ENCODE assay signal across 8 mouse cellular contexts in genomic region chr7:68579666-68580065, GRCm38 (mm10).
DNase-seq lines count a peak whose midpoint lies in the region; ATAC-seq and TF ChIP-seq lines count a peak whose summit lies in the region.

No protein-coding gene starts in this region.

- 5% methylated on average over 10 of the region's 10 CpGs for WGBS in lung, embryonic 14.5 days
- WGBS in thymus, adult 2 months, result 8% methylated on average over 10 of the region's 10 CpGs

- peak overlapping the region; percentile 59 for H3K4me2 ChIP-seq in lung, embryonic 14.5 days

- peaks cover 31% of the 10 kb centered on the region for H3K9me3 ChIP-seq in G1E (replicated peaks)
- H3K9me3 ChIP-seq in lung, embryonic 14.5 days (ENCODE audit: low read depth, low read length), result no peaks in the 10 kb centered on the region

- no peaks in the 10 kb centered on the region for H3K36me3 ChIP-seq in G1E (replicated peaks)
- no peaks in the 10 kb centered on the region for H3K36me3 ChIP-seq in lung, embryonic 14.5 days (ENCODE audit: insufficient read depth)
- H3K36me3 ChIP-seq in thymus, adult 2 months (ENCODE audit: control insufficient read depth, insufficient read depth, low read length), result no peaks in the 10 kb centered on the region

- H3K4me1 ChIP-seq in G1E (ENCODE audit: insufficient read depth, low read depth, low read length), result no peaks in the 10 kb centered on the region
- H3K4me1 ChIP-seq in lung, embryonic 14.5 days (ENCODE audit: insufficient read depth), result no peaks in the 10 kb centered on the region
- H3K4me1 ChIP-seq in thymus, adult 2 months (replicated peaks; ENCODE audit: control insufficient read depth, insufficient read depth, low read length), result no peaks in the 10 kb centered on the region

- no peak overlapping the region for H3K9ac ChIP-seq in lung, embryonic 14.5 days

- peak; percentile 80 for TF ChIP-seq CTCF in G1E (IDR thresholded peaks at IDR 0.05; ENCODE audit: low read depth, low read length)
- TF ChIP-seq CTCF in lung, embryonic 14.5 days (IDR thresholded peaks at IDR 0.05; ENCODE audit: low read depth), result peak; percentile 96
- TF ChIP-seq CTCF in thymus, adult 2 months (IDR thresholded peaks at IDR 0.05; ENCODE audit: borderline replicate concordance, control insufficient read depth, extremely low read depth, insufficient read depth, low read length, poor library complexity), result peak; percentile 74; the same call in 1 of the 2 replicates

- ATAC-seq in G1E (ENCODE audit: extremely low read depth, insufficient number of reproducible peaks, low FRiP score, poor library complexity, severe bottlenecking), result peak; percentile 54
- peak; percentile 58 to 87; a peak in 3 of 4 replicates for ATAC-seq in hematopoietic stem cell, adult 5-6 weeks (replicated peaks in 1 of 2; ENCODE audit: insufficient read depth in 1 of 2, low FRiP score in 2 of 2, low TSS enrichment in 1 of 2, low read depth in 1 of 2, poor library complexity in 2 of 2, severe bottlenecking in 2 of 2)
- peak; percentile 75 for ATAC-seq in lung, embryonic 14.5 days (ENCODE audit: insufficient read depth)

- no peak overlapping the region for H3K27ac ChIP-seq in lung, embryonic 14.5 days (ENCODE audit: low read depth)
- no peak overlapping the region for H3K27ac ChIP-seq in thymus, adult 2 months (ENCODE audit: control insufficient read depth, insufficient read depth, low read length)

- no peak overlapping the region for H3K4me3 ChIP-seq in G1E (ENCODE audit: low read depth, low read length)
- H3K4me3 ChIP-seq in lung, embryonic 14.5 days (ENCODE audit: low read depth, low read length), result peak overlapping the region; percentile 27
- no peak overlapping the region for H3K4me3 ChIP-seq in thymus, adult 2 months (ENCODE audit: control insufficient read depth, insufficient read depth, low read length)

- no peak for TF ChIP-seq POLR2A in thymus, adult 2 months (IDR thresholded peaks at IDR 0.05; ENCODE audit: control insufficient read depth, extremely low read depth, insufficient read depth, low read length, poor library complexity)

- DNase-seq in G1E (ENCODE audit: low spot score), result no peak
- peak; percentile 72 to 84 for DNase-seq in cerebellum, adult 18-20 months
- peak; percentile 91 for DNase-seq in forelimb bud, embryonic 11.5 days (ENCODE audit: low read depth, low spot score)
- DNase-seq in layer of hippocampus, adult 8-10 months (ENCODE audit: low spot score in 2 of 2), result peak; percentile 65 to 89
- DNase-seq in lung, embryonic 14.5 days, result peak; percentile 98
- DNase-seq in ovary, adult 18-20 months (ENCODE audit: low spot score), result peak; percentile 51
- DNase-seq in thymus, adult 2 months, result peak; percentile 70

- no peaks in the 10 kb centered on the region for H3K27me3 ChIP-seq in G1E (ENCODE audit: insufficient read depth, low read length)
- H3K27me3 ChIP-seq in lung, embryonic 14.5 days (ENCODE audit: insufficient read depth, low read length), result peaks cover 11% of the 10 kb centered on the region
- H3K27me3 ChIP-seq in thymus, adult 2 months (ENCODE audit: control insufficient read depth, insufficient read depth, low read length), result no peaks in the 10 kb centered on the region
